Mouse (Mus musculus) heart, embryonic 12.5 days (tissue): ENCODE measurements around the gene Gdf2. TPM values are rescaled to one million over a fixed set of nuclear protein-coding genes. Genes with fewer than 3 reads are reported as not detected.

Experiments used
- ATAC-seq: fragments of 200-750 bp; cut with Nextera tagmentation; 2 replicates; pipeline ENCODE4 v1.8.0; 2017; ENCODE audit warnings: moderate TSS enrichment, moderate library complexity; ENCODE audit not compliant: insufficient number of reproducible peaks, low FRiP score
- H3K27ac ChIP-seq: fragments of 300-500 bp; sonication (generic); 2 replicates; pipeline ENCODE4 v1.5.1; 2016; ENCODE audit warnings: mild to moderate bottlenecking, moderate library complexity; ENCODE audit not compliant: poor library complexity, severe bottlenecking
- H3K27me3 ChIP-seq: fragments of 300-500 bp; sonication (generic); replicated peaks from 2 replicates; pipeline ENCODE4 v1.6.1; 2016; ENCODE audit warnings: mild to moderate bottlenecking, moderate library complexity
- H3K36me3 ChIP-seq: fragments of 300-500 bp; sonication (generic); 2 replicates; pipeline ENCODE4 v1.6.1; 2016; ENCODE audit warnings: mild to moderate bottlenecking, moderate library complexity
- H3K4me1 ChIP-seq: fragments of 300-500 bp; sonication (generic); replicated peaks from 2 replicates; pipeline ENCODE4 v1.6.1; 2016; ENCODE audit warnings: mild to moderate bottlenecking
- H3K4me2 ChIP-seq: fragments of 300-500 bp; sonication (generic); 2 replicates; pipeline ENCODE4 v1.6.1; 2016; ENCODE audit warnings: mild to moderate bottlenecking, moderate library complexity
- H3K4me3 ChIP-seq: fragments of 300-500 bp; sonication (generic); 2 replicates; pipeline ENCODE4 v1.5.1; 2016; ENCODE audit warnings: mild to moderate bottlenecking
- H3K9ac ChIP-seq: fragments of 300-500 bp; sonication (generic); 2 replicates; pipeline ENCODE4 v1.6.1; 2016; ENCODE audit warnings: mild to moderate bottlenecking, moderate library complexity
- H3K9me3 ChIP-seq: fragments of 300-500 bp; sonication (generic); replicated peaks from 2 replicates; pipeline ENCODE4 v1.6.1; 2016; ENCODE audit warnings: mild to moderate bottlenecking, moderate library complexity
- WGBS: fragments of 180-500 bp; shearing (Covaris S2); methylation state at CpG from one replicate; pipeline ENCODE4 v1.1.7; 2016; 5-methylcytosine and 5-hydroxymethylcytosine counted together
- polyA plus RNA-seq: library from polyadenylated mRNA; unstranded; fragments of >200 nt; fragmentation: Nextera tagmentation; extraction: Ambion mirVana; gene quantifications from 2 replicates; pipeline ENCODE4 v1.2.1, GENCODE M21; 2016

The Gdf2 gene
- polyA plus RNA-seq, 1 experiment from 2014 or later, result 0.80 TPM

GRCm38 (mm10) chr14:33923168-33924070 is 17.4 kb upstream of the Gdf2 start, which contains the start of gene Gdf10:
Gdf10 (plus strand) TSS chr14:33923587.
- ATAC-seq, result peak; percentile 69
- peaks cover 88% of the 10 kb centered on the region for H3K27me3 ChIP-seq
- H3K9ac ChIP-seq, result peak within 1 kb of the TSS; percentile 60
- H3K36me3 ChIP-seq, result no peaks in the 10 kb centered on the region
- 0 out of 2 replicates have a peak, but pooled peaks cover 4% of the 10 kb centered on the region for H3K4me1 ChIP-seq
- H3K27ac ChIP-seq, result no peak within 1 kb of the TSS
- peak within 1 kb of the TSS; percentile 61 for H3K4me3 ChIP-seq
- WGBS, result under 1% methylated on average over 85 of the region's 85 CpGs
- no peaks in the 10 kb centered on the region for H3K9me3 ChIP-seq
- peak within 1 kb of the TSS; percentile 98 for H3K4me2 ChIP-seq

- peaks cover 85% of the 10 kb centered on the region for H3K27me3 ChIP-seq
- ATAC-seq, result no peak
- 36% methylated on average over 17 of the region's 17 CpGs for WGBS
- no peak overlapping the region for H3K27ac ChIP-seq
- H3K4me2 ChIP-seq, result no peak overlapping the region; the same call in 1 of the 2 replicates
- H3K36me3 ChIP-seq, result no peaks in the 10 kb centered on the region
- H3K9ac ChIP-seq, result no peak overlapping the region
- no peaks in the 10 kb centered on the region for H3K4me1 ChIP-seq
- H3K4me3 ChIP-seq, result no peak overlapping the region
- H3K9me3 ChIP-seq, result no peaks in the 10 kb centered on the region
These were observed 9.0 kb upstream of the Gdf2 start for GRCm38 (mm10) chr14:33931853-33932252.

GRCm38 (mm10) chr14:33932935-33933703 is 7.7 kb upstream of the Gdf2 start:
- H3K4me1 ChIP-seq, result no peaks in the 10 kb centered on the region
- H3K9me3 ChIP-seq, result no peaks in the 10 kb centered on the region
- no peak overlapping the region for H3K4me2 ChIP-seq
- no peak overlapping the region for H3K27ac ChIP-seq
- no peak for ATAC-seq
- H3K27me3 ChIP-seq, result peaks cover 77% of the 10 kb centered on the region
- no peak overlapping the region for H3K4me3 ChIP-seq
- H3K36me3 ChIP-seq, result no peaks in the 10 kb centered on the region
- no peak overlapping the region for H3K9ac ChIP-seq
- WGBS, result 56% methylated on average over 10 of the region's 10 CpGs

GRCm38 (mm10) chr14:33933778-33934317 is 7.0 kb upstream of the Gdf2 start:
- no peaks in the 10 kb centered on the region; the same call in 1 of the 2 replicates for H3K4me1 ChIP-seq
- no peak overlapping the region for H3K27ac ChIP-seq
- H3K27me3 ChIP-seq, result peaks cover 70% of the 10 kb centered on the region
- no peak overlapping the region for H3K4me3 ChIP-seq
- no peak for ATAC-seq
- H3K4me2 ChIP-seq, result no peak overlapping the region
- no peaks in the 10 kb centered on the region for H3K36me3 ChIP-seq
- no peaks in the 10 kb centered on the region for H3K9me3 ChIP-seq
- no peak overlapping the region for H3K9ac ChIP-seq
- 34% methylated on average over 5 of the region's 5 CpGs for WGBS

GRCm38 (mm10) chr14:33939117-33939516 is 1.7 kb upstream of the Gdf2 start:
- H3K36me3 ChIP-seq, result no peaks in the 10 kb centered on the region
- H3K27ac ChIP-seq, result no peak overlapping the region
- H3K9ac ChIP-seq, result no peak overlapping the region; the same call in 1 of the 2 replicates
- WGBS, result 28% methylated on average over 9 of the region's 9 CpGs
- peaks cover 16% of the 10 kb centered on the region for H3K4me1 ChIP-seq
- no peaks in the 10 kb centered on the region for H3K9me3 ChIP-seq
- peaks cover 27% of the 10 kb centered on the region for H3K27me3 ChIP-seq
- peak overlapping the region; percentile 58 for H3K4me2 ChIP-seq
- no peak for ATAC-seq
- peak overlapping the region; percentile 19; the same call in 1 of the 2 replicates for H3K4me3 ChIP-seq

- no peak overlapping the region for H3K4me3 ChIP-seq
- H3K4me1 ChIP-seq, result peaks cover 16% of the 10 kb centered on the region
- H3K9me3 ChIP-seq, result no peaks in the 10 kb centered on the region
- no peak overlapping the region for H3K27ac ChIP-seq
- WGBS, result 64% methylated on average over 5 of the region's 5 CpGs
- H3K4me2 ChIP-seq, result no peak overlapping the region
- 0 out of 2 replicates have a peak, but pooled peaks cover 3% of the 10 kb centered on the region for H3K27me3 ChIP-seq
- ATAC-seq, result no peak
- no peak overlapping the region for H3K9ac ChIP-seq
- no peaks in the 10 kb centered on the region for H3K36me3 ChIP-seq
These were observed 1.4 kb downstream of the Gdf2 start for GRCm38 (mm10) chr14:33942222-33942621.

GRCm38 (mm10) chr14:33946125-33946524 is 5.3 kb downstream of the Gdf2 start:
- H3K9me3 ChIP-seq, result no peaks in the 10 kb centered on the region
- no peaks in the 10 kb centered on the region for H3K36me3 ChIP-seq
- H3K4me2 ChIP-seq, result no peak overlapping the region
- no peak overlapping the region for H3K4me3 ChIP-seq
- 0 out of 2 replicates have a peak, but pooled peaks cover 3% of the 10 kb centered on the region for H3K27me3 ChIP-seq
- no peak for ATAC-seq
- peaks cover 11% of the 10 kb centered on the region for H3K4me1 ChIP-seq
- H3K9ac ChIP-seq, result no peak overlapping the region
- H3K27ac ChIP-seq, result no peak overlapping the region
- WGBS, result 69% methylated on average over 6 of the region's 6 CpGs

GRCm38 (mm10) chr14:33952233-33952981 is 11.6 kb downstream of the Gdf2 start:
- 0 out of 2 replicates have a peak, but pooled peaks cover 3% of the 10 kb centered on the region for H3K4me1 ChIP-seq
- no peaks in the 10 kb centered on the region for H3K9me3 ChIP-seq
- no peak overlapping the region for H3K4me2 ChIP-seq
- no peak overlapping the region for H3K4me3 ChIP-seq
- H3K27me3 ChIP-seq, result peaks cover 8% of the 10 kb centered on the region; the same call in 1 of the 2 replicates
- no peaks in the 10 kb centered on the region for H3K36me3 ChIP-seq
- H3K27ac ChIP-seq, result no peak overlapping the region
- H3K9ac ChIP-seq, result no peak overlapping the region
- no peak for ATAC-seq
- 48% methylated on average over 6 of the region's 6 CpGs for WGBS

GRCm38 (mm10) chr14:33953761-33954160 is 12.9 kb downstream of the Gdf2 start, which contains the start of gene Rbp3:
Rbp3 (plus strand) TSS chr14:33954003.
- 79% methylated on average over 5 of the region's 5 CpGs for WGBS
- Histone ChIP-seq H3K4me1 (peaks cover 9% of the 10 kb centered on the region), H3K27ac (no peak within 1 kb of the TSS), H3K4me2 (no peak within 1 kb of the TSS), H3K4me3 (no peak within 1 kb of the TSS), H3K9ac (no peak within 1 kb of the TSS), H3K36me3 (no peaks in the 10 kb centered on the region), H3K27me3 (peaks cover 8% of the 10 kb centered on the region; the same call in 1 of the 2 replicates), H3K9me3 (no peaks in the 10 kb centered on the region)
- ATAC-seq, result no peak

- Histone ChIP-seq H3K9me3 (no peaks in the 10 kb centered on the region), H3K4me3 (no peak overlapping the region), H3K27me3 (peaks cover 8% of the 10 kb centered on the region; the same call in 1 of the 2 replicates), H3K36me3 (no peaks in the 10 kb centered on the region), H3K9ac (no peak overlapping the region), H3K4me1 (peaks cover 15% of the 10 kb centered on the region), H3K27ac (no peak overlapping the region), H3K4me2 (no peak overlapping the region)
- WGBS, result 60% methylated on average over 13 of the region's 13 CpGs
- no peak for ATAC-seq
These were observed 15.2 kb downstream of the Gdf2 start for GRCm38 (mm10) chr14:33956055-33956454.
